ENCODE assay signal across 33 mouse cellular contexts in the genomic region with DNA sequence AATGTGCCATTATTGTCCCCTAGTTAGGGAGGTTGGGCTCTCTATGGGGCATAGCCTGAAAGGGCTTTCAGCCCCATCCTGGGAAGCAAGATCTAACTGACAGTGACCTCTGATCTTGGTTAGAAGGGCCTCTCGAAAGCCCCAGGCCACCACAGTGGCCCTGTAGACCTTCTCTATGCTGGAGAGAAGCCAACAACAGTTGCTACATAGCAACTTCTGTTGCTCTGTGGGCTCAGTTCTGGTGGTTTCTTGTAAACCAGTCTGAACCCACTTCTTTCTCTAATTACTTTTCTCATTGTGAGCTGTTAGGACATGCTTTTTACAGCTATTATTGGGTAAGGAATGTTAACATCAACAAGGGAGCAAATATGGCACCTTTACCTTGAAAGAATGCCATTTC. TPM values are rescaled to one million over a fixed set of nuclear protein-coding genes. Genes with fewer than 3 reads are reported as not detected.
A peak's percentile ranks its signal among the peaks of the same experiment; 100 is the strongest.
DNase-seq lines count a peak whose midpoint lies in the region; ATAC-seq and TF ChIP-seq lines count a peak whose summit lies in the region.
"Had no signal": no experiment of that assay in that cellular context is flagged by ENCODE, and none has a peak within 500 bp of the region (broad histone marks: within the 10 kb centered on the region; RNA-seq: fewer than 3 reads in every experiment).

No protein-coding gene starts in this region.

- WGBS in bone marrow, adult 2 months, result 26% methylated on average over 1 of the region's 1 CpGs
- WGBS in forebrain, embryonic 10.5 days, result 100% methylated on average over 1 of the region's 1 CpGs

- no peak overlapping the region for H3K4me3 ChIP-seq in bone marrow, adult 2 months (replicated peaks; ENCODE audit: control insufficient read depth, low read depth, low read length)
- no peak overlapping the region for H3K4me3 ChIP-seq in forebrain, embryonic 10.5 days
- H3K4me3 ChIP-seq: embryonic facial prominence, embryonic 12.5 days; erythroblast, embryonic 14.5 days; forebrain, embryonic 13.5 days; hindbrain, embryonic 12.5 days; hindbrain, embryonic 15.5 days had no signal

- no peaks in the 10 kb centered on the region; the same call in 1 of the 2 replicates for H3K4me1 ChIP-seq in bone marrow, adult 2 months (ENCODE audit: control insufficient read depth, insufficient read depth, low read length)
- no peaks in the 10 kb centered on the region for H3K4me1 ChIP-seq in forebrain, embryonic 10.5 days
- H3K4me1 ChIP-seq: embryonic facial prominence, embryonic 12.5 days; forebrain, embryonic 13.5 days; hindbrain, embryonic 12.5 days; hindbrain, embryonic 15.5 days had no signal

- peaks cover 8% of the 10 kb centered on the region; the same call in 1 of the 2 replicates for H3K9me3 ChIP-seq in forebrain, embryonic 10.5 days
- H3K9me3 ChIP-seq: embryonic facial prominence, embryonic 12.5 days; forebrain, embryonic 13.5 days; hindbrain, embryonic 12.5 days; hindbrain, embryonic 15.5 days had no signal

- intact Hi-C loops in left cerebral cortex, postnatal 36 days (cut with DNase I), result no loop called here

- peaks cover 16% of the 10 kb centered on the region for H3K27me3 ChIP-seq in forebrain, embryonic 10.5 days (ENCODE audit: poor library complexity, severe bottlenecking)
- H3K27me3 ChIP-seq: embryonic facial prominence, embryonic 12.5 days; forebrain, embryonic 13.5 days; hindbrain, embryonic 12.5 days; hindbrain, embryonic 15.5 days; Patski had no signal

- H3K36me3 ChIP-seq in forebrain, embryonic 10.5 days (replicated peaks), result peaks cover 68% of the 10 kb centered on the region

- TF ChIP-seq POLR2A in bone marrow, adult 2 months (IDR thresholded peaks at IDR 0.05; ENCODE audit: borderline replicate concordance, control insufficient read depth, low read depth, low read length), result no peak

- peak overlapping the region; percentile 73 for H3K27ac ChIP-seq in bone marrow, adult 2 months (ENCODE audit: control insufficient read depth, insufficient read depth, low read depth, low read length, poor library complexity)
- no peak overlapping the region for H3K27ac ChIP-seq in forebrain, embryonic 10.5 days
- H3K27ac ChIP-seq: embryonic facial prominence, embryonic 12.5 days; forebrain, embryonic 13.5 days; hindbrain, embryonic 12.5 days; hindbrain, embryonic 15.5 days had no signal

- no peak for DNase-seq in forebrain, embryonic 10.5 days (ENCODE audit: extremely low spot score, low spot score)
- DNase-seq in left cerebral cortex, adult 18-20 months (ENCODE audit: low spot score in 2 of 2), result no peak
- DNase-seq in left cerebral cortex, postnatal 36 days (ENCODE audit: low spot score in 2 of 2), result no peak
- DNase-seq: adrenal gland, postnatal 10 days; adrenal gland, postnatal 36 days; cerebellum, adult 11-12 months; cerebellum, adult 8-10 months; cerebellum, postnatal 10 days; cerebellum, postnatal 36 days; gastrocnemius, postnatal 10 days; gastrocnemius, postnatal 36 days; heart, adult 11 months had no signal

- ATAC-seq in common myeloid progenitor, adult 5-6 weeks (replicated peaks; ENCODE audit: low read depth, poor library complexity, severe bottlenecking), result peak; percentile 38; the same call in 1 of the 2 replicates
- peak; percentile 66 for ATAC-seq in megakaryocyte, adult 5-6 weeks (ENCODE audit: poor library complexity, severe bottlenecking)
- ATAC-seq: forebrain, embryonic 13.5 days; forebrain, embryonic 16.5 days; Patski had no signal

- no peak for TF ChIP-seq CTCF in bone marrow, adult 2 months (IDR thresholded peaks at IDR 0.05; ENCODE audit: control insufficient read depth, insufficient read depth, low read length)

RNA-seq across cellular contexts. Expression of gene Zfp275, which starts 14.3 kb away (rescaled TPM):
- polyA plus RNA-seq in bone marrow, adult 2 months (2011; ENCODE audit: insufficient read depth, insufficient read length, low replicate concordance, missing spikeins), result 1.7 and 3.4 TPM in 2 replicates
- 9.8 and 10.1 TPM in 2 replicates for total RNA-seq in common myeloid progenitor, adult 5-6 weeks (2017)
- total RNA-seq in megakaryocyte, adult 5-6 weeks (2015), result 5.3 and 6.8 TPM in 2 replicates
- 3.5 and 4.3 TPM in 2 replicates for total RNA-seq in megakaryocyte, adult 5-6 weeks (2017)
- 16.7 and 17.7 TPM in 2 replicates for polyA plus RNA-seq in forebrain, embryonic 10.5 days (2016; fragmentation: Nextera tagmentation; extraction: Ambion mirVana)
- 10 to 100 TPM; 16.0 to 20.2 TPM for total RNA-seq in left cerebral cortex, adult 18-20 months (2021)
- total RNA-seq in left cerebral cortex, postnatal 36 days (2021), result 10 to 100 TPM; 17.7 to 20.3 TPM

RNA-seq across cellular contexts. Expression of gene Gm45015, which starts 20.1 kb away (rescaled TPM):
- not detected in 2 replicates for polyA plus RNA-seq in bone marrow, adult 2 months (2011; ENCODE audit: insufficient read depth, insufficient read length, low replicate concordance, missing spikeins)
- not detected in 2 replicates for total RNA-seq in common myeloid progenitor, adult 5-6 weeks (2017)
- not detected in 2 replicates for total RNA-seq in megakaryocyte, adult 5-6 weeks (2015)
- not detected in 2 replicates for total RNA-seq in megakaryocyte, adult 5-6 weeks (2017)
- polyA plus RNA-seq in forebrain, embryonic 10.5 days (2016; fragmentation: Nextera tagmentation; extraction: Ambion mirVana), result not detected in 2 replicates
- total RNA-seq in left cerebral cortex, adult 18-20 months (2021), result not detected
- not detected for total RNA-seq in left cerebral cortex, postnatal 36 days (2021)
- total RNA-seq: adrenal gland, adult 18-20 months; adrenal gland, postnatal 10 days; adrenal gland, postnatal 36 days; ES-E14; gastrocnemius, adult 18-20 months; gastrocnemius, postnatal 10 days; gastrocnemius, postnatal 36 days; heart, adult 8-10 months; heart, postnatal 25 days had no signal
- polyA plus RNA-seq: brain, embryonic 14.5 days; embryonic facial prominence, embryonic 12.5 days; erythroblast, embryonic 14.5 days; forebrain, embryonic 13.5 days; forebrain, embryonic 16.5 days; heart, embryonic 11.5 days; heart, embryonic 14.5 days; heart, postnatal 0 days; hindbrain, embryonic 12.5 days; hindbrain, embryonic 15.5 days; intestine, embryonic 14.5 days; Patski had no signal

RNA-seq across cellular contexts. Expression of gene Gm18336, which starts 41.8 kb away (rescaled TPM):
- not detected in 2 replicates for polyA plus RNA-seq in bone marrow, adult 2 months (2011; ENCODE audit: insufficient read depth, insufficient read length, low replicate concordance, missing spikeins)
- total RNA-seq in common myeloid progenitor, adult 5-6 weeks (2017), result not detected in 2 replicates
- not detected in 2 replicates for total RNA-seq in megakaryocyte, adult 5-6 weeks (2015)
- not detected in 2 replicates for total RNA-seq in megakaryocyte, adult 5-6 weeks (2017)
- not detected in 2 replicates for polyA plus RNA-seq in forebrain, embryonic 10.5 days (2016; fragmentation: Nextera tagmentation; extraction: Ambion mirVana)
- not detected for total RNA-seq in left cerebral cortex, adult 18-20 months (2021)
- total RNA-seq in left cerebral cortex, postnatal 36 days (2021), result not detected
- total RNA-seq: adrenal gland, adult 18-20 months; adrenal gland, postnatal 10 days; adrenal gland, postnatal 36 days; gastrocnemius, adult 18-20 months; gastrocnemius, postnatal 10 days; gastrocnemius, postnatal 36 days; heart, adult 8-10 months; heart, postnatal 25 days; hematopoietic stem cell, adult 5-6 weeks had no signal
- polyA plus RNA-seq: embryonic facial prominence, embryonic 12.5 days; erythroblast, embryonic 14.5 days; forebrain, embryonic 13.5 days; forebrain, embryonic 16.5 days; heart, embryonic 11.5 days; heart, embryonic 14.5 days; heart, postnatal 0 days; hindbrain, embryonic 12.5 days; hindbrain, embryonic 15.5 days; intestine, embryonic 14.5 days; Patski had no signal

RNA-seq across cellular contexts. Expression of gene Zfp92, which starts 54.2 kb away (rescaled TPM):
- not detected in 2 replicates for polyA plus RNA-seq in bone marrow, adult 2 months (2011; ENCODE audit: insufficient read depth, insufficient read length, low replicate concordance, missing spikeins)
- total RNA-seq in common myeloid progenitor, adult 5-6 weeks (2017), result not detected in 2 replicates
- total RNA-seq in megakaryocyte, adult 5-6 weeks (2015), result not detected in 2 replicates
- total RNA-seq in megakaryocyte, adult 5-6 weeks (2017), result not detected in 2 replicates
- 0.17 and 0.19 TPM in 2 replicates for polyA plus RNA-seq in forebrain, embryonic 10.5 days (2016; fragmentation: Nextera tagmentation; extraction: Ambion mirVana)
- total RNA-seq in left cerebral cortex, adult 18-20 months (2021), result 1 to 10 TPM; 1.5 to 2.8 TPM
- total RNA-seq in left cerebral cortex, postnatal 36 days (2021), result 1 to 10 TPM; 1.2 to 2.8 TPM
- total RNA-seq: gastrocnemius, adult 18-20 months; heart, adult 8-10 months; heart, postnatal 25 days had no signal
- polyA plus RNA-seq: erythroblast, embryonic 14.5 days; heart, embryonic 14.5 days; heart, postnatal 0 days had no signal
